Mouse (Mus musculus): ENCODE results near the gene Tmigd1.

Gene Tmigd1

DNA sequence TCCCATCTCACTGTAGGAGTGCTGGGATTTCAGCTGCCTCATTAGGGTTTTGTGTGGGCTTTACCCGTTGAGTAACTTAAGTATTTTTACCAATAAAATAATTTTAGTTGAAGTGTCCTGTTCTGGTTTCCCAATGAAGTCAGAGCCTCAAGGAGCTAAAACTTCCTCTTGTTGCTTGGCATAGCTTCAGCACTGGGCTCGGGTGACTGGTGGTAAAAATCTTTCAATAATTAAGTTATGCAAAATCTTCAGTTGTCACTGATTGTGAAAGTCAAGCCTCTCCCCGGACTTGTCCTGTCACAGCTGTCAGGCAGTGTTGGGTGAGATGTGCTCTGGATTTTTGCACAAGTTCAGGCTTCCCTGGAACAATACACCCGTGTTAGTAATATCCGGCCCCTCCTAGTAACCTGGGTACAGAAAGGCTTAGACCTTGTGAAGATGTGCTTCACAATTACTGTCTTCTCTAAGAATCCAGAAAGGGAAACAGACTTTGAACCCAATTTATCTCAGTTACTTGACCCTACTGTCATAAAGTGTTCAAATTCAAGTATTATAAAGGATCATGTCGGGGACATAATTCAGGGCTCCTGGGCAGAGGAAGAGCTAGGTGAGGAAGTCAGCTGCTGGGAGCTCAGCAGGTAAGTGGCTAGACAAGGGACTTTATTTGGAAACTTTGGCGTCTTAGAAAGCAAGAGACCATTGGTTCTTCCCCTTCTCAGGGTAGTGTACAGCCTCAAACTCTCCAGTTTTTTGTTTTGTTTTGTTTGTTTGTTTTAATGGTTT is at the start of gene Tmigd1:
Gene Tmigd1 (plus strand): TSS at position 581 of the 783 bp plus-strand sequence.
- DNase-seq: no peak

DNA sequence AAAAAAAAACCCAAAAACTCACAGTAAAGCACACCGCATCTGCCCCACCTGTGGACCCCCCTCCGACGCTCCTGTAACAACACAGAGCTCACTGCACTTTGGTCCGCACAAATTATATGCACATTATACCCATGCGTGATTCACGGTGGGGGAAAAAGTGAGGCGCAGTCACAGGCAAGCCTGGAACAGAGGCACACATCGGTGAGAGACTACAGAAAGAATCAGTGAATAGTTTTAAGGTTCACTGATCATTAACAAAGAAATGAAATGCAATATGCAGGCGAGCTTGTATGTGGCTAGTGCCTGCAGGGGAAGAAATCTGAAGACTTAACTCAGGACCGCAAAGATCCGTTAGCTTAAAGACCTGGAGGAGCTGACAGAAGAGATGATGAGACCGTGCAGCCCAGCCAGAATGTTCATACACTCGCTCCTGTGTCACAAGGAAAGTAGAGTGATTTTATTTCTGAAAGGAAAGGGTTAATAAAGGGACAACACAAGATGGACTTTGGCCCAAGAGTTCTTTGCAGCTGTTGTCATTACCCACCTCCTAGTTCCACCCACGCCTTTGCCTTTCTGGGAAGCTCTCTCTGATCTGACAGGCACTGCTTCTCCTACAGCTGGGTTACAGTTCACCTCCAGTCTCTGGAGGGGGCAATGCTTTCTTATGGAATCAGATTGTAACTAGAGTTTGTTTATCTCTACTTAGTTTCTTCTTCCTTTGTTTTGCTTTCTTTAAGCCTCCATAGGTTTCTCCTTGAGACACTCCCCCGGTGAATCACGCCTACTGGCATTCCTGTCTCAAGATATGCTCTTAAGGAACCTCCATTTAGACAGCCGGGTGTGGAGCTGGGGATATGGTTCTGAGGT is 47.3 kb upstream of the Tmigd1 start:
- DNase-seq: peak; percentile 66

DNA sequence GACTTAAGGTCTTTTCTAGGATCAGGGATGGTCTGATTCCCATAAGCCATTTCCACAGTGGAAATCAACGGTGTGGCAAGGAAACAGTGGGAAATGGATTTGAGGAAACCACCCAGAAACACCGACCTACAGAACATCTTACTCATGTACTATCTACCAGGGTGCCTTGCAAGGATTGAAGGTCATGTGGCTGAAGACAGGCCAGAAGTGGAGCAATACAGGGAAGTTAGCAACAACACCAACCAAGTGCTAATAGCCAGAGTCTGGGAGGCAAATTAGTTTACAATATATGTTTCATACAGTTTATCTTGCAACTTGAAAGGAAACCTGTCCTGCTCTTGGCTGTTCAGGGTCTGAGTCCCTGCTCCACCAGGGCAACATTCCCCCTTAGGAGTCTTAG is 45.4 kb upstream of the Tmigd1 start:
- no peak for DNase-seq

DNA sequence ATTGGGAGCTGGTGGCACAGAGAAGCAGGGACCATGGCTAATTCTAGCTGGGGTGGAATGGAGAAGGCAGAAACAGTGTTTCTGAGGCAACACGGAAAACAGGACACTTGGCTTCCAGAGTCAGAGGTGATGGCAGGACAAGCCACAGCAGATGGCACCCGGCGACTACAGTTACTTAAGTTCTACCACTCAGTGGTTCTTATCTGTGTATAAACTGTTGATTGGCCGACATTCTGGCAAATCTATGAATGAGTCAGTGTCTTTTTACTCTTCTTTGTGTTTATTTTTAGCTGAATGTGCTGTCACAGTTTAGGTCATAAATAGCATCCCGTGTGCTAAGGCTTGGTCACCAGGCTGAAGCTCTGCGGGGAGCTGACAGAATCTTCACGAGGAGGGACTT is 44.8 kb upstream of the Tmigd1 start:
- no peak for DNase-seq

DNA sequence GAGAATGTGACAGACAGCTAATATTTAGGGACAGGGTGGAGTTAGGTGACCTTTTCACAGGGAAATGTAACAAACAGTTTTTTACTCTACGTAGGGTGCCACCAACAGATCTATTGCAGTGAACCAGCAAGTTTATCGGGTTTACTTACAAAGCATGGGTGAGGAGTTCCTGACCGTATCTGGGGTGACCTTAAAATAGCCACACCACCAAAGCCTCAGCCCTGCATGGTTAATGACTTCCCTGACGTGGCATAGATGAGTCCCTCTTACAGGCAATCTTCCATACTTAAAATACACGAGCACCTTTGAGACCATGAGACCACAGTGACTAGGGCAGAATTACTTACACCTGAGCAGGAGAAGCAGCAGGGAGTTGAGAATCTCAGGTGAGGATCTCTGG is 43.2 kb upstream of the Tmigd1 start:
- DNase-seq: no peak

DNA sequence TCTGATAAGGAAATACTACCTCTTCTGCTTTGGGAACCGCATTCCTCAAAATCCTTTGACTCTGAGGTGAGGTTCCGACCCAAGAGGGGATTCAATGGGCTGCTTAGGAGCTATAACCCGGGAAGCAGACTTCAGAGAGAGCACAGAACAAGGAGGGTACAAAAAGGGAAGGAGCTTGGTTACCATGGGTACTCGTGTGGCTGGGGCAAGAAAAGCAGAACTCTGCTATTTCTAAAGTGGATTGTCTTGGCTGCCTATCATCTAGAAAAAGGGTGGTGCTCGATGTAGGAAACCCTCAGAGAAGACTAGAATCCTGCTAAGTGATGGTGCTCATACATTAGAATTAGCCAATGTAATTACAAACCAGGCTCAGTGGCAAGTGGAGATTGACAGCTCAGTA is 42.7 kb upstream of the Tmigd1 start:
- no peak for DNase-seq

DNA sequence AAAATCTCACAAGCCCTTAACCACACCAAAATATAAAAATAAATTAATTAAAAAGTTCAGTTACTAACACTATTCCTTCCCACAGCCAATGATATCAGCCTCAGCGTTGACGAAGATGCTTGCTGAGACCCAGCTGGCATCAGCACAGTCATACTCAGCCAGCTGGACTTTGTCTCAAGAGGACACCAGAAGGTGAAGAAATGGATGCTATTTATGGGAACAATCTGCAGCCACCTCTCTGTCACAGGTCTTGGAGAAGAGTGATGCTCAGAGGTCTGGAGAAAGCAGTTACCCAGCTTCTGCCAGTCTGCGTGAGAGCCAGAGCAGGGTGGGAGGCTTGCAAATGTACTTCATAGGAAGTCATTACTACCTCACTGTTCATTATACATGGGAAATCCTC is 40.8 kb upstream of the Tmigd1 start:
- DNase-seq: no peak

DNA sequence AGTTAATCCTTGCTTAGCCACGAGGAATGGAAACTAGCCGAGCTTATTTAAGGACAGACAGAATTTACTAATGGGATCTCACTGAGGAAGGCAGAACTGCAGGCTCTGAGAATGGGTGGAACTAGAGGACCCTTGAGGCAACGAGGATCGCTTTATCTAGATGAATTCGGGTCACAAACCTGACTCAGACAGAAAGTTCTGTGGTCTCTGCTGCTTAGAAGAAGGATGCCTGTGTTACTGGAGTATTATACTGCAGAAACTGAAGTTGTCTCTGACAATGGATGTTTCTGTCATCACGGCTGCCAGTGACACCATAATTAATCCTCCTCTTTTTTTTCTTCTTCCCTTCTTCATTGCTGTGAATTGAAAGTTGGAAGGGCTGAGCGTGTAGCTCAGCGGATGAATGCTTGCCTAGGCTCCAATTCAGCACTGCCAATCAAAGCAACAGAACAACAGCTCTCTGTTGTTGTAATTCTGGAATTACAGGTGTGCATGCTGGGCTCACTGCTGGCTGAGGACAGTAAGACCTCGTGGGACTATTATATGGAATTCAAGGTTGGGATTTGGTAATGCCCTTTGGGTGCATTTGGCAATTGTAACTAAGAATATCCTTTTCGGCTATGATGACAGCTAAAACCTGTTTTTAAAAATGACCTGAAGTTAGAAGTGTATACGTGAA is 29.3 kb upstream of the Tmigd1 start:
- no peak for DNase-seq

DNA sequence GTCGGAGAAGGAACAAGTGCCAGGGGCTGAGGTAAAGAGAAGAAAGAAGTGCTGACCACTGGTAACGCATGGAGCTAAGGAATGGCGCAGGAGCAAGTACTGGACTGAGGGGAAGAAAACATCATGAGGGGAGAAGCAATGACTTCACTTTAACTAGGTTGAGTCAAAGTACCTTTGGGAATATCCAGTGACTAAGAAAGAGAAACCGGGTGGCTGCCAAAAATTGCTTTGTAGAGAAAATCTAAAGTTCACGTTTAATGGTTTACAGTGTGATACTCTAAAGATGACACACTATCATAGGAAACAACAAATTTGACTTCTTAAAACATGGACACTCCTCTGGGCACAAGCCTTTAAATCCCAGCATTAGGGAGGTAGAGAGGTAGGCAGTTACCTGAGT is 28.1 kb upstream of the Tmigd1 start:
- no peak for DNase-seq

DNA sequence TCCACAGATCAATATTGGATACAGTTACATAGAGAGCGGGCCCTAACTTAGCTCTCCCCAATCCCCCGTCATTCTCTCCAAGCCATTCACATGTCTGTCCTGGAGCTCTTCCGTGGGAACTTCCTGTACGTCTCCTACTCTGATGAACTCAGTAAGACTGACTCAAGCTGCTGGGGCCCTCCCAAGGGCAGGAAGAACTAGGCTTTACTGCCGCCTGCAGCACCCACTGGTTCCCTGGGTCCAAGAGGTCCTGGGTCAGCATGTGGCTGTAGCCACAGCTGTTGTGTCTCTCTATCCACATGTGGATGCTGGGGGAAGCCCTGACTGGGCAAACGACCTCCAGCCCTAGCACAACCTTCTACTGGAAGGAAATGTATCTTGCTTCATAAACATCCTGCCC is 27.2 kb upstream of the Tmigd1 start:
- no peak for DNase-seq

DNA sequence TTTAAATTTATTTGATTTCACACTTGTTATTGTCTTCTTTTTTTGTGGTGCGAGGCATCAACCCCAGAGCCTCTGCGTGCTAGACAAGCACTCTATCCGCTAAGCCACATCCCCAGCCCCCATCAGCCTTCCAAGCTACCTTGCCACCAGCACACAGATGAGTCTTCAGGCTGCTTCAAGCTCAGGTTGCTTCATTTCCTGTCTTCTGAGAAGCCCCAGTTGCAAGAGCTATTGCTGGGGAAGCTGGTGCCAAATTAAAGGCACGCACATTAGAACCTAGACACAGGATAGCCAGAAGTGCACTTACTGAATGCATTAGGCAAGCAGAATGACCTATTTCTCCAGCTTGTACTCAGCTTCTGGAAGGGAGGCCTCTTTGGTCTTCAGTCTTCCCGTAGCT is 22.1 kb upstream of the Tmigd1 start:
- DNase-seq: no peak

DNA sequence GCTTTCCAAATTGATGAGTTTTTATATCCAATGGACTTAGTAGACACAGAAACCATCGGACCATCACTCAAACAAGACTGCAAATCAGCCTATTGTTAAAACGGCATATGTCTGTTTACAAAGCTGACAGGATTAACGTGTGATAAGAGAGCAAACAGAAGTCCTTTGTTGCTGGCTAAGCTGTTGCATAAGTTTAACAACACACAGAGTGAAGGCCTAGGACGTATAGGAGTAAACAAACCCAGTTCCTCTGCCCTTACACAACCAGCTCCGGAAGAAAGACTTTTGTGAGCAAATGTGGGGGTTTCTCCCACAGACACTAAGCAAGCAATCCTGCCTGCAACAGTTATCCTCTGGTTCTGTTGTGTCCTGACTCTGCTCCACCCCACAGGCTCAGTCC is 17.5 kb upstream of the Tmigd1 start:
- DNase-seq: no peak

DNA sequence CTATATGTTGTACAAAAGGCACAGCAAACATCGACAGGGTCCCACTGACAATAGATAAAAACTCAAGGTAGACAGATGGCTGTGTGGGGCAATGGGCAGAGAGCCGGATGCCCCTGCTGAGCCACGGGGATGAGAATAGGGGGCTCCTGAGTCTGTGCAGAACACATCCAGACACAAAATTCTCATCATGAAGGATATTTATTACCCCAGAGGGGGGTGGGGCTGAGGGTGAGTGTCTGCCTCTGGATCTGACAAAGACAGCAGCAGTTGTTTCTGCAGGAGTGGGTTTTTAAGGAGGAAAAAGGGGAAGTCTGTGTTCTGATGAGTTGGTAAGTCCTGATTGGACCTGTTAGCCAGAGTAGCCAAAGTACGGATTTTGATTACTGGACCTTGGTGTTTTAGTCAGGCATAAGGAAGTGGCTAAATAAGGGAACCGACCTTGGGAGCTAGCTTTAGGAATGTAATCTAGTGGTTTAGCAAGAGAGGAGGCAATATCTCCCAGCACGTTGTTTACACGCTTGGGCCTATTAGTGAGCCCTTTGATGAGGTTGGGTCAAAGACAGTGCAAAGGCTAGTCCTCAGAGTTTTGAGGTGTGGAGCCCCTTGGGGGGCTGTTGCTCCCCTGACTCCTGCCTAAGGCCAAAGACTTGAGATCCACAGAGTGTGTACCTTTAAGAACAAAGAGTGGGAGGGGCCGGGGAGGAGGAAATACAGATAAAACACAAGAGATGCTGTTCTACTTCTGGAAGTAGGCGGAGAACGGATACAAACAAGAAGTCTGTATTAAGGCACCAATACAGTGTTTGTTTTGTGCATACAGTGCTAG is 12.4 kb upstream of the Tmigd1 start:
- peak; percentile 75 for DNase-seq

DNA sequence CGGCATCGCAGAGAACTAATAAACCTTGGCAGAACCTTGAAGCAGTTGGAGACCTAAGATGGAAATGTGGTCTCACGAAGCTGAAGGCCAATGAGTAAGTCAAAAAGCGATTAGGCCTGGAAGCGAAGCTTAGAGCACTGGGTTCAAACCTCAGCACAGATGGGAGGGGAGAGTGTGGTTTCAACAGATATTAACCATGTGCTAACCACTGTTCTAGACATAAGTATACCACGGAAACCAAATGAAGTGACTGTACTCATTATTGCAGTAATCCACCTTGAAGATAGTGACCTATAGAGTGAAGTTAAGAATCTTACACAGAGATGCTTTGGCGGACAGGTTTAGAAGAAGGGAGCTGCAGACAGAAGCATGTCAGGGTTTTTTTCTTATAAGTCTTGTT is 10.8 kb upstream of the Tmigd1 start:
- DNase-seq: no peak

DNA sequence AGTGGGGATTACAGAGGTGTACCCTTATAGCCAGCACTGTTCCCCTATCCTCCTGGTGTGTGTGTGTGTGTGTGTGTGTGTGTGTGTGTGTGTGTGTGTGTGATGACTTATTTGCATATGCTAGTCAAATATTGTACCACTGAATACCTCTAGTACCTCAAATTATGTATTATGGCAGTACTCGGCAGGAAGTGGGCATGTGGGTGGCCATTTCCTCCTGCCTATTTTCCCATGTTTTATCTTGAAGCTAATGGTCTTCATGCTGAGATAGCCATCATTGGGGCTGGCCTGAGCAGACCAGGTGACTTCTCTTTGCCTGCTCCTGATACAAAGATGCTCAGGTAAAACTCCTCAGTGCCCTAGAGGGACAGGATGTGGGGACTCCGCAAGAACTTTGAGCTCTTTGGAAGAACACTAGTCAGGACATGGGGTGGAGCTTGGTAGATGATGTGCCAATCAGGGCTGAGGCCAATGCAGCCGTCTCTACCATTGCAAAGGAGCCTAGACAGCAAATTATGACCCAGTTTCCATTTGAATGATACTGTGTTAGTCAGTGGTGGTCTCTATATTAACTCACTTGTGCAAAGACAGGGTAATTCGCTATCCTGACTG is 10.1 kb upstream of the Tmigd1 start:
- DNase-seq: no peak

DNA sequence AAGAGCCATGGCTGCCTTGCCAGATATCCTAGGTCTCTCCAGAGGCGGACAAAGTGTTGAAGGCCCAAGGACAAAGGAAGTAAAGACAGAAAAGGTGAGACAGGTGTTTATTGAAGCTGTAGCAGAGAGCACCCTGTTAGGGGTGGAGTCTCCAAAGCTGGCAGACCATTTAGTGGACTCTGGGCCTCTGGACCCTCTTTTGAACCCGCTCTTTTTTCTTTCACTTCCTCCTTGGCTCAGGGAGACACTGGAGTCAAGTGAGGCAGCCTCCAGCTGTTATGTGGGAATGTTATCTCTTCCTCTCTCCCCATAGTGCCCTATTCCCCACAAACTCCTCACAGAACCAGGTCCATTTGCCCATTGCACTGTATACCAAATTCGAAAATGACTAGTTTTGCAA is 9.0 kb upstream of the Tmigd1 start:
- DNase-seq: peak; percentile 42

DNA sequence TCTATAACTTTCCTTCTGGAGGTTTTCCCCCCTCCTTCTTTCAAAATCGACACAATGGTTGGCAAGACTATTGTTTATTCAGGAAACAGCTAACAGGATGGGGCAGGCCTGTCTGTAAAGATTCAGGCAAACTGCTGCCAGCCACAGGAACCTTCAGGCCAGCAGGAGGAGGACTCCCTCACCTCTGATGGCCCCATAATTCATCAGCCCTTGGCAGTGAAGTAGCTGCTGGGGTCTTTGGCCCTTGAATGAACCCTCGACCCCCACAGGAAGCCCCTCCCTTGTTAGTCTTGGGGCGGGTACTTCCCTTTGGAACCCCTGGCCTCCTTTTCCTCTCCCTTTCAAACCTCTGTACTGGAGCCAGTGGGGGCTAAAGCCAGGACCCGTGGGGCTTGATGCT is 8.4 kb upstream of the Tmigd1 start:
- peak; percentile 72 for DNase-seq

DNA sequence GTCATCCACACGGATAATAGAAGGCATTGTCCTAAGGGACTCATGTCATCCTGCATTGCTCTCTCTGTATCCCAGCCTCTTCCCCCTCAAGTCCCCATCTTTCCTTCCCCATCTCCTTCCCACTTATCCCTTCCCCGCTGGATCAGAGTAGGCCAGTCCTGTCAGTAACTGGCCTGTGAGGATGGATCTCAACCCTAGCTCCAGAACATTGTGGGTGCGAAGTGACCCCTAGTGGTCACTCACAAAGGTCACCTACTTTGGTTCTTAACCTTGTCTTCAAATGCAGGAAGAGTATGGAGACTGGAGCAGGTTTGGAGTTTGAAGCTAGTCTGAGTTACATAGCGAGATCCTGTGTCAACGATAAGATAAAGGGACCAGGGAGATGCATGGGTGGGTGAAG is 7.7 kb upstream of the Tmigd1 start:
- DNase-seq: peak; percentile 74

DNA sequence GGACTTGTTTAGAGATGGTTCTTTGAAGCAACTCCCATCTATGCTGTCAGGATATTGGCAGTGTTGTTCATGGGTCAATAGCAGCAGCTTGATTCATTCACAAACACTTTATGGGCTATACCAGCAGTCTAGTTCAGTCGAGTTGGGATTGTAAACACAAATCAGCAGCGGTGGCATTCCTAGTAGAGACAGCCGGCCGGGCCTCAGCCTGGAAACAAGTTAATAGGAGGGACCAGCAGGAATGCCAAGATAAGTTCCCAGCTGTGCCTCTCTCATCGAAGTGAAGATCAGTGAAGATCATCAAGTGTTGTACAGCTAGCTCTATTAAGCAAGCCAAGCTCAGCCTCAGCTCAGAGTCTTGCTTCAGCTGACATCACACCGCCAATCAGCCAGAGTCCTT is 5.6 kb upstream of the Tmigd1 start:
- DNase-seq: no peak

DNA sequence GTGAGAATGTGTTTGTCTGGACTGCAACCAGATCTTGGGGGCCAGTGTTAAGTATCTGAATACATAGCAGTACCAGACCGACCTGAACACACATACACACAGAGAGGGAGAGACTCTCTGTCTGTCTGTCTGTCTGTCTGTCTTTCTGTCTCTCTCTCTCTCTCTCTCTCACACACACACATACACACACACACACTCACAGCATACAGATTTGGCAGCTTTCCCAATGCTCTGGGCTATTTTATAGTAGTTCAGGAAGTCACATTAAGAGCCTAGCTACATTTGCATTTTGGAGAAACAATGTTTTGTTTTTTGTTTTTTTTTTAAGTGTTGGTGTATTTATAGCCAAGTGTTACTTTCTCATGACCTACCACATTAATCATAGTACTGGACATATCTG is 4.8 kb upstream of the Tmigd1 start:
- DNase-seq: no peak

DNA sequence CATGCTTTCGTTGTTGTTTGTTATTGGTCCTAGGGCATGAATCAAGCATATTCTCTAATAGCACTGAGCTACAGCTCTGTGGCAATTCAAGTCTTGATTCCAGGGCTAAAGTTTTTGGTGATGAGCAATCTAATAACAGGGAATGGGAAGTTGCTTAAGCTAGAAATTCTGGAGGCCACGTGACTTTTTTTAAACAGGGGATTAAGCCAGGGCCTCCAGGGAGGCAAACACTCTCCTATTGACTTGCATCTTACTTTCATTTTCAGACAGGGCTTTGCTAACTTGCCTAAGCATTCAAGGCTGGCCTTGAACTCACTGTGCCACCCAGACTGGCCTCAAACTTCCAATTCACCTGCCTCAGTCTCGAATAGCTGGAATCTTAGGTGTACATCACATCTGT is 4.1 kb upstream of the Tmigd1 start:
- DNase-seq: no peak

DNA sequence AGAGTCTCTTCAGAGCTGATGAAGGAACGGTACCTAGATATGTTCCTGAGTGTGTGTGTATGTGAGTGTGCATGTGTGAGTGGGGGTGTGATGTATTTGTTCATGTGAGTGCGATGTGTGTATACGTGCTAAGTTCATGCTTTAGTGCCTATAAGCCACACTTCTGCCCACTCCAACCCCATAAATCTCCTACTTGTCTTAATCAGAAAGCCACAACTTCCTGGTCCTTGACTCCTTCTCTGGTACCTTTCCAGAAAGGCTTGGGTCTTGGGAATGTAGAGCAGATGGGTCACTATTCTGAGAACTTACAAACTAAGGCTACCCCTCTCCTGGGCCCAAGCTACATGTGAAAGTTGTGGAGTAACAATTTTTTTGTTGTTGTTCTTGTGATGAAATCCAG is 3.2 kb upstream of the Tmigd1 start:
- no peak for DNase-seq
